Mouse (Mus musculus) bone marrow macrophage, adult 2 months (primary cell): Measurements from ENCODE around the gene Slc30a2.

Experiments
- CTCF ChIP-seq: IDR thresholded peaks from 2 replicates; pipeline ENCODE4 v1.5.1; 2012; ENCODE audit warnings: low read depth, mild to moderate bottlenecking, low read length, moderate library complexity
- POLR2A ChIP-seq: IDR thresholded peaks from 2 replicates; pipeline ENCODE4 v1.6.1; 2012; ENCODE audit warnings: mild to moderate bottlenecking, low read depth, low read length, borderline replicate concordance

DNA sequence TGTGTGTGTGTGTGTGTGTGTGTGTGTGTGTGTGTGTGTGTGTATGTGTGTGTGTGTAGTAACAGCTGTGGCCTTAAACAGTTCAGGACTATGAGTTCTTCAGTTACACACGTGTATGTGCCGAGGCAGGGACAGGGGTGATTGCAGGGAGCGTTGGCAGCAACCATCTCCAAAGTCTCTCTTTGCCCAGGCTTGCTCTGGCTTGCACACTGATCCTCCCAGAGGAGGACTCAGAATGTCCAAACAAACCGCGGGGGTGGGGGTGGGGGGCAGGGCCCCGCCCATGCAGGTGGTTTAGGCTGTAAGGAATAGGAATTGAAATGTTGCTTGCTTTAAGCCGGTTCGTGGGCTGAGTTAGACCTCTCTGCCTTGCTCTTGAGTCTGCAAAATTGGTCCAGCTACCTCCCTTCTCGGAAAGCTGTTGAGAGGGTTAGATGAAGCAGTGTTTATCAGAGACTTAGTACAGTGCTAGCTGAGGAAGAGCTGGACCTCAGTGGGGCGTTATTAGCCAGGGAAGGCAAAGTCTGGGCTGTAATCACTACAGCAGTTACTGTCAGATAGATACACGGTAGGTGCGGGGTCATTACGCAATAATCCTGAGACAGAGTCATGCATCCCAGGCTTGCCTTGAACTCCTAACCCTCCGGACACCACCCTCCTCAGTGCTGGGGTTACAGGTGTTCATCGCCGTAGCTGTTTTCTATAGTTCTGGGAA, 59.0 kb downstream of the Slc30a2 start:
- TF ChIP-seq CTCF (no peak), POLR2A (no peak)
